Mouse (Mus musculus) embryonic fibroblast, embryonic 13.5 days (primary cell): Measurements from ENCODE around the gene Kat6b.

ENCODE experiments used
- CTCF ChIP-seq: IDR thresholded peaks from 2 replicates; pipeline ENCODE4 v1.5.1; 2011; ENCODE audit warnings: mild to moderate bottlenecking, control low read depth, low read length, moderate library complexity, borderline replicate concordance; ENCODE audit not compliant: insufficient read depth
- POLR2A ChIP-seq: IDR thresholded peaks from 2 replicates; pipeline ENCODE4 v1.6.1; 2011; ENCODE audit warnings: low read depth, mild to moderate bottlenecking, control low read depth, low read length, moderate library complexity

DNA sequence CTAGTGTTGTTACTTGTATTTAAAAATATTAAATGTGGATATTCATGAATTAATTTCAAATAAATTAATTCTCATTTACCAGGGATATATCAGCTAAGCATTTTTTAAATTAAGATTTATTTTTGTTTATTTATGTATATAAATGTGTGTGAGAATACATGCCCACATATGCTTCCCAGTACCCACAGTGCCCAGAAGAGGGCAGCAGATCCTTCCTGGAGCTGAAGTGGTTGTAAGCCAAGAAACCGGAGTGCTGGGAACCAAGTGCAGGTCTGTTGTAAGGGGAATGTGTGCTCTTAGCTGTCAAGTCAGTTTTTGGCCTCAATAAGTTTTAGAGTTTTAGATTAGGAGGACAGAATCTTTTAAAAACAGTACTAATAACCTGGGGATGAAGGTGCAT lies 110.9 kb downstream of the Kat6b start:
- no peak for TF ChIP-seq POLR2A
- no peak for TF ChIP-seq CTCF
